Mouse (Mus musculus) layer of hippocampus, postnatal 36 days (tissue): ENCODE data around the gene Txk. TPM values are rescaled to one million over a fixed set of nuclear protein-coding genes. Genes with fewer than 3 reads are reported as not detected.
A peak's percentile ranks its signal among the peaks of the same experiment; 100 is the strongest.

ENCODE experiments used
- DNase-seq, 2 experiments: peaks; one replicate each; pipeline ENCODE4 v3.0.0; 2022
- total RNA-seq, 2 experiments: library from RNA; stranded (reverse); gene quantifications; 2 replicates each; pipeline ENCODE4 v1.2.3; 2021

Gene Txk
- total RNA-seq, 2 experiments from 2014 or later = 0.10 TPM; not detected in 1

- no peak for DNase-seq
Measured at GRCm38 (mm10) chr5:72750226-72750625, 2.4 kb downstream of the Txk start.

- DNase-seq = no peak
Measured at GRCm38 (mm10) chr5:72748659-72749265, 3.8 kb downstream of the Txk start.

DNA sequence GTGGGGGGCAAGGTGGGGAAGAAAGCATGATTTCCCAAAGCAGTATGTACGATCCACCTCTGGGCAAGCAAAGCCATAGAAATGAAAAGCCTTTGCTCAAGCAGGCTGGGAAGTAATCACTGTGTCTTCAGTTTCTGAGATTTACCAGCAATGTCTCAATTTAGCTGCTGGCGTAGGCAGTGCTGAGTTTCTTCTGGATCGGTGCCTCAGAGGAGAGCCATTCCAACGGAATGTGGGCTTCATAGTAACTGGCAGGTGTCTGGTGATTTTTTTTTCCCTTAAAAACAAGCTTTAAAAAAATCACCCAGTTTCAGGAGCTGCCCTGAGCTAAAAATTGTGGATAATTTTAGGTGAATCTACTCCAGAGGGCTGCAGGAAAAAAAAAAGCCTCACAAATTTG is 5.2 kb downstream of the Txk start:
- DNase-seq = no peak

DNA sequence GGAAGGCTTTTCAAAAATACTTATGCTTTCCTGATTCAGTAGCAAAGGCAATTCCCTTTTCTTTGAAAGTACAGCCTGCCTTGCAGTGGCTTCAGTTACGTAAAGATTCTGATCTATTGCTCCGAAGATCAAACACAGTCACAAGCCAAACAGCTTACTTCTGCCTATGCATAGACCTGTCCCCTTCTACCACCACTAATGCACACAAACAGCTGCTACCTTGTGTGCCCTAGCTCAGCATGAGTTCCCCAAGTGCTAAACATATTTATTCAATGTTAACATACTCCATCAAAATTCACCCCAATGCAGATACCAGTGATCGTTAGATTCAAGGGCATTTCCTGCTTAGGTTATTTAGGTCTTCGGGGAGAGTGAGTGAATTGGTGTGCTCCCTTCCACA is 6.1 kb downstream of the Txk start:
- DNase-seq = no peak

DNA sequence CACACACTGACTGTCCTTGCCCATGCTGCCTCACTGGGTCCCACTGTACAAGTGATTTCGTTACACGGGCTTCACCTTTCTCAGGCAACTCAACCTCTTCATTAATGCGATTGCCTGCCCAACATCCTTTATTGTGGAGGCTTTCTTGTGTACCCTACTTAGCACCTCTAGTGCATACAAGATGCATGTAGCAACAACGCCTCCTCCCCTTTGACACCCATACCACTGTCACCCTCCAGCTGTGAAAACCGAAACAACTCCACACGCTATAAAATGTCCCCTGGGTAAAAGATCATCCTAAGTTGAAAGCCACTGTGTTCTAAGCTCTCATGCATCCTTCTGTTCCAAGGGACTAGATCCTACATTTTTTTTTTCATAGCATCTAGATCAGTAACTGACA is 9.5 kb downstream of the Txk start:
- DNase-seq = no peak

DNA sequence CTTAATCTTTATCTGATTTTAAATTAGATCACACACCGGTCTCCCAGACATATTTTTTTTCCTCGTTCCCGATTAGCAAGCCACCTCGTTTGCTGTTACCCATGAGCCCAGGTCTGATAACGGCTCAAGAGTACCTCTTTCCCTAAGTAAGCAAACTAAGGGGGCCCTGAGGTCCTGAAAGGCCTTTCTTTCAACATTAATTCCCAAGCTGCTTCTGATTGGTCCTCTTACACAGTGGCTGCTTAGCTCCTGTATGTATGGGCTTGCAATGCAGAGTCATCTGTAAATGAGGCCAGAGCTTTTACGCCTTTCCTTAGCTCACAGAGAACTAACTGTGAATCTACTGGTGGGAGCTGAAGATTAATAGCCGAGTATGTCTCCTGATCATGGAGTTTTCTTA is 15.7 kb downstream of the Txk start:
- no peak for DNase-seq

DNA sequence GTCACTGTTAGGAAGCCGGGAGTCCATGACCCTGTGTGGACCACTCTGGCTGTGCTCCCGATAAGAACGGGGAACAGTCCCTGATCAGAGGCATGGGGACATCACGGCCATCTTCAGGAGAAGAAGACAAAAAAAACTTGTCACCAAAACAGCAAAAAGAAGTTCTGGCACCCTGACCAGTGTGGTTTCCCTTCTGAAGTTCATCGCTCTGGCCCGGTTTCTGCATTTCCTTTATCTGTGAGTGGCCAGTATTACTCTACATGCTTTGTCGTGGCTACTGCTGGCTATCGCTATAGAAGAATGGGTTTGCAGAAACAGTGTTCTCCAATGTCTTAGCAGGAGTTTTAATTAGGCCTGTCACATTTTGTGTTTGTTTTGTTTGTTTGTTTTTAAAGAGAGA is 16.1 kb downstream of the Txk start:
- DNase-seq = no peak

DNA sequence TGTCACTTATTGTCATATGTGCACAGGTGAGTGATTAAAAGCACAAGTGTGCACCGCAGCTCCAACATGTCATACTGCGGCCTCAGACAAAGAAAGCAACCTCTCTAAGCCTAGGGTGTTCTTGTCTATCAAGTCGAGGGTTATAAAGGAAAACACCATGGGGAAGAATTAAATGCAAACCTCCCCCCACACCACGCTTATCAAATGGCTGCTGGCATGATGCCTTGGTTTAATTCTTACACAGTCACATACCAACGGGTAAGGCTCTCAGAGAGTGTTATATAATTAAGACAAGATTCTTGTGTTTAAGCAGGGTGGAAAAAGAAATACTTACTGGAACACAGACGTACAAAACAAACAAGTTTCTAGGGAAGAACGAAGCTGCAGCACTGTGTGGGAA is 16.8 kb downstream of the Txk start:
- no peak for DNase-seq

DNA sequence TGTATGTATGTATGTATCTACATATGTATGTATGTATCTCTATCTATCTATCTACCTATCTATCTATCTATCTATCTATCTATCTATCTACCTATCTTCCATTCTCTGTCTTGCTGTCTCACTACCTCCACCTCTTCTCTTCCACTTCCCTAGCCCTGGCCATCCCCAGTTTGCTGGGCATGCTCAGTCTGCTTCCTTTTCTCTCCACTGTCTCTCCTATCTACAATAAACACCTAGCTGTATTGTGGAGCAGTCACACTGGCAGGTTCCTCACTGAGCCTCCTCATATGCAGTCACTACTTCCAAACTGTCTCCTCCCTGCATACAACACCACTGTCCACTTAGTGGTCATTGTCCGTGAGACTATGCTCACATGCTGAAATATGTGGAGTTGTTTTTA is 19.7 kb downstream of the Txk start:
- DNase-seq = no peak

- no peak for DNase-seq
Measured at GRCm38 (mm10) chr5:72725404-72725803, 27.2 kb downstream of the Txk start.

GRCm38 (mm10) chr5:72723429-72723828 is 29.1 kb downstream of the Txk start:
- no peak for DNase-seq

DNA sequence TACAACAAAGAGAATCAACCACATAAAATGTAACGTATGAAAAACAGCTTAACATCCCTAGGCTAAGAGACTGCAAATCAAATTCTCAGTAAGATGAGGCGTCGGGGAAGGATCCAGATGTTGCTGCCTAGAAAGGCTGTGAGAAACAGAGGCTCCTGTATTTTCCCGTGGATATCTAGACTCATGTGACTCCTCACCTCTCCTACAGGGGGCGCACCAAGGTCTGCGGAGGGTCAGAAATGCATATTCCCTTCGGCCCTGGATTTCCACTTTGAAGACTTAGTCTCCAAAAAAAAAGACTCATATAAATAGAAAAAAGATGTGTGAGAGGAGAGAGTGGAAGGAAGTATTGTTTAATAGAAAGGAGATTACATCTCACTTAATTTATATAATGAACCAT is 32.0 kb downstream of the Txk start:
- DNase-seq = no peak

DNA sequence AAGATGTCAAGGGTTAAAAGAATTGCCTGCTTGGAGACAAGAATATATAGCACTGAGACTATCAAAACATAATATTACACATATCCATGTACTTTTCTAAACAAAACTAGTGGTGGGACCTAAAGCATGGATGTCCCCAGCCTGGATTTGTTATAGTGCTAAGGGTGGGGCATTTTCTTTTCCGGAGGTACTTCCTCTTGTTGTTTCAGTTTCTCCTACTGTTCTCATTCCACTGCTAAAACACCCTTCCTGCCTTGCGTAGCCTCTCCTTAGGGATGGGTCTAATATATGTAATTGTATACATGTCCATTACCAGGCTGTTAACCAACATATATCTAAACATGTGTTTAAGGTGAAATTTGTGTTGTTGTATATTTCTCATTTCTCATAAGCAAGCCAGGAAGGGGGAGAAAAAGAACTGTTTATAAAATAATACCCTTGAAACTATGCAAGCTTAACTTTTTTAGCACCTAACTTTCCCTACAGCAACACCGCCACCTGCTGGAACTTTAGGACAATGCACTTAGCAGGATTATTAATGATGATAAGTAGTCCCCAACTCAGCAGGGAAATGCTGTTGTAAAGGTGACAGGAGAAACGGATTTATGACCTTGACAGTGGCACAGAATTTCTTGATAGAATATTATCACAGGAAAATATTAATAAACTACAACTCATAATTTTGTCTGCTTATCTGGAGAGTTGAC is 41.9 kb downstream of the Txk start:
- DNase-seq = peak; percentile 48 to 53

- no peak for DNase-seq
Measured at GRCm38 (mm10) chr5:72709976-72710375, 42.6 kb downstream of the Txk start.

GRCm38 (mm10) chr5:72709451-72709850 is 43.1 kb downstream of the Txk start:
- no peak for DNase-seq

DNA sequence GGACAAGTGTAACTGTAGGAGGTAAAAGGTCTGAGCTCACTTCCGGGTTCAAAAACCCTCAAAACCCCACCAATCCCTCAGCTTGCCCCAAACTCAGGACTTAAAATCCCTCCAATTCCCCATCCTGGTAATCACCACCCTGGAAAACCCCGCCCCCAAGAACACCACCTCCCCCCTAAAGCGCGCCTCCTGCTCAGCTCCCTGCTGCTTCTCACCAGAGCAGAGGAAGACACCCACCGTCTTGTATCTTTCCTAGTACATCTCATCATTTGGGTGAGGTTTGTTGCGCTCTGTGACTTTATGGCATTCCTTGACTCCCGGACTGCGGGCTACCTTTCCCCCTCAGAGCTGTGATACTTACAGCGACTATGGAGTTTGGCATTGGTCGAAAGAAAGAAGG is 45.9 kb downstream of the Txk start:
- DNase-seq = no peak

DNA sequence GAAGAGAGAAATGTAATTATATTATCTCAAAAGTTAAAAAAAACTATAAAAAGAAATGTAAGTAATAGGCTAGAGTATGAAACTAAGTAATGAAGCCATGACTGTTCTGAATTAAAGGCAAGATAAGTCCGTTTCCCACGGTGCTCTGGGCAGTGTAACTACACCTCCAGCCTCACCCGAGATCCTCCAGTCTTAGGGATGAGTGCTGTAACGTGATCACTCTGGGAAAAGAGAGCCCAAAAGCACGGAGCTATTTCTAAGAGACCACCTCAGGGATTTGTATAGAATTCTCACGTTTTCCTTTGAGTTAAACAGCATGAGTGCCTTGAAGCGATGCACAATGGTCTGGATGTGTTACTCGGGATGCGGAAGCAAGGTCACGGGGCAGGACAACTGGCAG is 46.5 kb downstream of the Txk start:
- no peak for DNase-seq

DNA sequence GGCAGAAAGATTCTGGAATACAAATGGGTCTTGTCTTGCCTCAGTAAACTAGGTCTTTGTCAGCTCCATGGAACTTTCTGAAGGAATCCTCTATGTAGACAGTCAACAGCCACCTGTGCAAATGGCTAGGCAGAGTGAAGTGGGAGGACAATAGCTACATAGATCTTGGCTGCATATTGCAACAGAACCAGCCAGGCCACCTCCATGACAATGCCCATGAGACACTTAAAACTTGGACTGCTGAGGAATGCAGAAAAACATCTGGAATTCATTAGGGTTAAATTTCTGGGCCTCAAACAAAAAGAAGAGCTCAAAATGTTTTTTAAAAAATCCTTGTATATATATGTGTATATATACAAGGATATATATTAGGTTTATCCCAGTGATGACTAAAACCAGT is 50.4 kb downstream of the Txk start:
- no peak for DNase-seq

GRCm38 (mm10) chr5:72699500-72699818 is 53.1 kb downstream of the Txk start:
- DNase-seq = no peak

GRCm38 (mm10) chr5:72698818-72699499 is 53.6 kb downstream of the Txk start:
- DNase-seq = no peak

DNA sequence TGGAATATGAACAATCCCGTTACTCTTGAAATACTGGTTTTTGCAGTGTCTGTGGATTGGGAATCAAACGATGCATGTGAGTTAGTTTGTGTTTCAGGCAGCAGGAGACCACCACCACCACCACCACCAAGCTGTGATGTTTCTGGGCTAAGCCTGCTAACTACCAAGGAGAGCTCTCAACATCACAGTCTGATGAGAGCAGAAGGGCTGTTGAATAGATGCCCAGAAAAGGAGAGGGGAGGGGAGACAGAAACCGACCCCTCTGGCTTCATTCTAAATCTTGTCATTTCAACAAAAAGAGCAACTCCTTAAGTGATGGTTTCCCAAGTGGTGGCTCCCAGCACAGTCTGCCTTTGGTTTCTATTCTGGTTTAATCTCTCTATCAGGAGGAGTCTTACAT is 54.2 kb downstream of the Txk start:
- no peak for DNase-seq

DNA sequence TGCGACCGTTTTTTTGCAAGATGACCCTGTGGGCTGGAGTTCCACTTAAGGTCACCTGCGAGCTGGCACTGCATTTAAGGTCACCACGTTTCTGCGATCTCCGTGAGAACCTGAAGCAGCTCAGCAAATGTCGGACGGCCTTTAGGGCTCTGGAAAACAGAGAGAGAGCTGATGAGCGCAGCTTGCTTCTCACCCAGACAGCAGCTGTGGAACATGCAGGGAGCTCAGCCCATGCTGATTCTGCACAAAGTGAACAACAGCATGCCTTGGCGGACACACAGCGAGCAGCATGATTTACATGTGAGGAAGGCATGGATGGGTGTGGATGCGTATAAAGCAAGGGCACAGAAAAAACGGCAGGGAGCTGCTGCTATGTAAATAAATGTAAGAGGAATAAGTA is 56.1 kb downstream of the Txk start:
- DNase-seq = peak; percentile 47 to 55

DNA sequence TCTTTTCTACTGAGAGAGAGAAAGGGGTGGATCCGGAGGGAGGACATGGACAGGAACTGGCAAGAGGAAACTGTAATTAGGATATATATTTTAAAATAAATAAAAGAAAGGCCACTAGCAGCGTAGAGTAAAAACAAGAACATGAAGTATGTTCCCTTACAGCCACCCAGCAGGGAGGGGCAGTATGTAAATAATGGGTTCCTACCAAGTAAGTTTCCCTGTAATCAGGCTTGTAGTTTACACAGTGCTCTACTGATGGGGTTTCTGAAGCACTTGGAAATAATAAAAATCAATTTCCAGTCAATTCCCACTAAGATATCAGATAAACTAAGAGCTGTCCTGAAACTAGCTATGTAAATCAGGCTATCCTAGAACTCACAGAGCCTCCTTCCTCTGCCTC is 57.9 kb downstream of the Txk start:
- DNase-seq = no peak

- DNase-seq = no peak
Measured at GRCm38 (mm10) chr5:72690516-72690915, 62.1 kb downstream of the Txk start.
